Mouse (Mus musculus): ENCODE data around the gene Slc12a7. TPM values are rescaled to one million over a fixed set of nuclear protein-coding genes. Genes with fewer than 3 reads are reported as not detected.
"Not testable (repeated sequence)": the region's sequence is repeated elsewhere in the genome, so short reads cannot be mapped to it uniquely, and the experiment has no call there.

Gene Slc12a7
- 10 to 100 TPM; 33.1 to 38.4 TPM for total RNA-seq (2021)
- long read RNA-seq, experiment 1, full-length matches to known transcripts: 12 of 24 reads
- long read RNA-seq, experiment 1, partial matches to known transcripts: 7 of 24 reads
- long read RNA-seq, experiment 1, other reads (novel, unspliced or antisense): 5 of 24 reads
- long read RNA-seq, experiment 2, full-length matches to known transcripts: 13 of 34 reads
- long read RNA-seq, experiment 2, partial matches to known transcripts: 15 of 34 reads
- long read RNA-seq, experiment 2, other reads (novel, unspliced or antisense): 6 of 34 reads

DNA sequence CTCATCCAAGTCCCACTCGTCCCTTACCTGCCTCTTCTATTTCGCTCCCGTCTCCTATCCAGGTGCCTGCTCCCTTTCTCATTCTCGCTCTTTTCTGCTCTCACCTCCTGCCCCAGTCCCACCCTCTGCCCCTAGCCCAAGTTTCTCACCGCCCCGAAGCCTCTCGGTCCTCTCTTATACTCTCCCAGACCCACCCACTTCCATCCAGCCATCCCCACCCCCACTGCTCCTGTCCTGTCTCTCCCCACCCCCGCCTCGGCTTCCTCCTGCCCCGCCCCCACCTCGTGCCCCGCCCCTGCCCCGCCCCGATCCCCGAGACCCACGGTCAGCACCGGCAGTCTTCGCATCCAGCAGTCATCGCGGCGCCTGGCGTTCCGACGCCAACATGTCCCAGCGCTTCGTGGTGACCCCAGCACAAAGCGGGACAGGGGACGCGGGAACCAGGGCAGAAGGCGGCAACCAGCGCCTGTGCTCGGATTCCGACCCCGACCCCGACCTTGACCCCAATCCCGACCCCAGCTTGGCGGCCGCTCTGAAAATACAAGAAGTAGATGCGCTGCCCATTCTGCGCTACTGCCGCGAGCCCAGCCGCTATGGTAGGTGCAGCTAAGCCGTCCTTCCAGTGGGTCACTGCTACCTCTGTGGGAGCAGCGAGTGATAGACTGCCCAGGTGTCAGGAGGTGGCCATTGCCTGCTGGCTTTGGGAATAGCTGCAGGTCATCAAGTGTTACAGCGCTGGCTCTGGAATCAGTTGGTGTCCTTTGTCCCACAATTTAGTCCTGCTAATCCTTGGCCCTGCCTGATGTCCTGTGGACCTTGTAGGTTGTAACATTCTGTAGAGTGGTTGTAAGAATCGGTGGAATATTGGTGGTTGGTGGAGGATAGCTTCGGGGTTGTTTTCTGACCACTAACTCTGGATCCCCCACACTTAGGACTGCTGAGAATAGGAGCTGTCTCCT is at the start of gene Slc12a7:
Gene Slc12a7 (plus strand): TSS at position 353 of the 959 bp plus-strand sequence.
- DNase-seq (ENCODE audit: low spot score in 2 of 2): peak in 1 of 2 experiments; percentile 46

DNA sequence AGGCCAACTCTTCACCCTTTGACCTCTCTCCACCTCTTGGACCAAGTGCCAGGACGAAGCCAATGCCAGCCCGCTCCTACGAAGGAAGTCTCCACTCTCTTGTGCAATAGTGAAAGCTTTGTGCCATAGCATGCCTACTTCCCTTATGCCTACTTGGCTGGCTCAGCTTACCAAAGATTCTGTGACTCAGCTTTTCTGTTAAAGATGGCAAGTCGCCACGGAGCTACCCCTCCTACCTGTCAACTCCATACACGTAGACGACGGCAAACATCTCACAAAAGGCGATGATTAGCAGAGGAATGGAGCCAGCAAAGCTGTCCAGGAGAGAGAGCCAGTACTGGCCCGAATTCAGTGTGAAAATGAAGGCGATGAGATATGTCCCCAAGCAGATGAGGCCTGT is 49.2 kb upstream of the Slc12a7 start:
- no peak for DNase-seq (ENCODE audit: low spot score in 2 of 2)

DNA sequence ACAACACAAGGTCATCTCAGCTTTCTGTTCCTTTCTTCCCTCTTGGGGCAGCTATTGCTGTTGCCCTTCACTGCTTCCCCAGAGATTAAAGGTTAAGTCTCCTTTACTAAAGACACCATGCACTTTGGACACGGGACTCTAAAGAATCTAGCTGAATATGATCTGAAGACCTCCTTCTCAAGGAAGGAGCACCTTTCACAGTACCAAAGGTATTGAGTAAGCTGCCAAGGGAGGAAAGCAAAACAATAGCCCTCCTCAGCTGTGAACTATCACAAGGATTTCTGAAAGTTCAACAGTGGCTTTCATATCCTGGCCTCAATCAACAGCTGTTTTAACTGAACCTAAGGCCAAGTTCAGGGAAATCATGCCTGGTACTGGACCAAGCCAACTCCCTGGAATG is 48.5 kb upstream of the Slc12a7 start:
- no peak for DNase-seq (ENCODE audit: low spot score in 2 of 2)

DNA sequence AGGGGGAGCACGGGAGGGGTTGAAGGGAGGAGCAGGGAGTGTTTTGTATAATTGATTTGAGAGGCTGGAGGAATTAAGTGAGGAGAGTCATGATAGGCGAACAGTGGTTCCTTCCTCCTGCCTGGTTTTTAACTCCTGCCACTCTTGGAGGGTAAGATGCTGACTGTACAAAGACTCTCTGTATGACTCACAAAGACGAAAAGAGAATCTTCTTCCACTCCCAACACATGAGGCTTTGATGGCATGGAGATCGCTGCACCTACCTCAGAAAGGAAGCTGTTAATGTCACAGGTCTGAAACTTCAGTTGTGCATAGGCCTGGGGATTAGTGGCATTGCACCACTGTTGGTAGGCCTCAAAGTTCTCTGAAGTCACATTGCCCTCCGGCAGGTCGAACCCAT is 47.4 kb upstream of the Slc12a7 start:
- DNase-seq (ENCODE audit: low spot score in 2 of 2): no peak

DNA sequence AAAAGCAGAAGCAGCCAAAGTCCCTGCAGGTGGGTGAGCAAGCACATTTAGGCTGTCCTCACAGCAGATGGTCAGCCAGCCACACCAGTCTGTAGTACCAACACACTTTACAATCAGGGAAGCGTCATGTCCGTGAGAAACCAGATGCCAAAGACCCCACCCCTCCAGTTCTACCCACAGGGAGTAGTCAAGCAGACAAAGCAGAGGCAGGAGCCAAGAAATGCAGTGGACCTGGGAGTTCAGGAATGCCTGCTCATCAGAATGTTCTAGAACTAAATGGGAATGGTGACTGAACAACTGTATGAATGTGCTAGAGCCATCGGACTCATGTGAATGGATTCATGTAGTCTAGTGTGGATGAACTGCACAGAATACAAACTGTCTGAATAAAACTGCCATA is 45.3 kb upstream of the Slc12a7 start:
- DNase-seq (ENCODE audit: low spot score in 2 of 2): no peak

DNA sequence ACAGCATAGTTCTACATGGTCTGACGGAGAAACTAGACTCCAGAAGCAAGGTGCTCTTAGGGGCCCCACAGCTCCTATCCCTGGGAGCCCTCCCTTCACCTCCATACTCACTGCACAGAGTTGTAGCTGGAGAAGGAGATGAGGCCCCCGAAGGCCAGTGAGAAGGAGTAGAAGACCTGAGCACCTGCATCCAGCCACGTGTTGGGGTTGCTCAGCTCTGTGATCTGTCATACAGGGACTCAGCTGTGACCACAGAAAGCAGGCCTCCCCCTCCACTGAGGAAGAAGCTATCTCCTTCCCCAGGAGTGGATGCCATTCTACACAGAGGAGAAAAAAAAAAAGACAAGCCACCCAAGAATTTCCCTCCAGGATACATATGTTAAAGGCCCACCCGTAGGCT is 44.0 kb upstream of the Slc12a7 start:
- DNase-seq (ENCODE audit: low spot score in 2 of 2): no peak

DNA sequence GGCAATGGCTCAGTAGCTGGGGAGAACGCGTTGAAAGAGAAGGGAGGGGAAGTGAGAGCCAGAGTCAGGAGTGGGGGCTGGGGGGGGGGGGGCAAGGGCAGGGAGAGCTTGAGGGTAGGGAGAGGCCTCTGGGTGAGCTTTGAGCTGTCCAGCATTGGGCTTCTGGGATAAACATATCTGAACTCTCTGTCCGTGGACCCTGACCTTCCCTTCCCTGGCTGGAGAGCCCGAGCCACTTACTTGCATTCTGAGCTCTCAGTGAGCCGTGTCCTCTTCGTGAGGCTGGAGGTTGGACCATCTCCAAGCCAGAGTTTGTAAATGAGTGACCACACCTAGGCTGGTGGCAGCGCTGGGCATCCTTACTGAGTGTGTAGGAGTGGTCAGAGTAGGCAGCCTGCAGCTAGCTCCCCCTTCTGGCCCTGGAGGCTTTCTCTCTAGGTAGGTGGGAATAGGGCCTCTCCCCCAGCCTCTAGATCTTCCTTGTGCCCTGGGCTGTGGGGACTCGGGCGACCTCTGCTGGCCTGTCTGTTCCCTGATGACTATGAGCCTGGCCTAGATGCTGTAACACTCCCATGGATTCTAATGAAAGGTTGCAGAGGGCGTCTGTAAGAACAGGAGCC is 40.5 kb upstream of the Slc12a7 start:
- DNase-seq (ENCODE audit: low spot score in 2 of 2): peak; percentile 67 to 68

DNA sequence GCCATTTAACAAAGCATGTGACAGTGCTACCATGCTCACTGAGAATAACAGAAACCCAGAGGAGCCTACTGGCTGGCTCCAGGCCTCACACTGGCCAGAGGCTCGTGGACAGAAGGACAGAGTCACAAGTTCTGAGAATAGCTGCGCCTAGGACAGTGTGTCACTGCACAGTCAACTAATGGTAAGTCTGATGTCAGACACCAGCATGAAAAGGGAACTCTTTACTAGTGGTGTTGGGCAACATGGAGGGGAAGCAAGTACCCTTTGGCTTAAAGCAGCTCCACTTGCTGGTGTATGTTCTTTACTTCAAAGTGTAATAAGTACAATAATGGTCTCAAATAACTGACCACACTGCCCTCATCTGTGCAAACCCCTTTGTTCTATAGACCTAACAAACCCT is 39.6 kb upstream of the Slc12a7 start:
- no peak for DNase-seq (ENCODE audit: low spot score in 2 of 2)

DNA sequence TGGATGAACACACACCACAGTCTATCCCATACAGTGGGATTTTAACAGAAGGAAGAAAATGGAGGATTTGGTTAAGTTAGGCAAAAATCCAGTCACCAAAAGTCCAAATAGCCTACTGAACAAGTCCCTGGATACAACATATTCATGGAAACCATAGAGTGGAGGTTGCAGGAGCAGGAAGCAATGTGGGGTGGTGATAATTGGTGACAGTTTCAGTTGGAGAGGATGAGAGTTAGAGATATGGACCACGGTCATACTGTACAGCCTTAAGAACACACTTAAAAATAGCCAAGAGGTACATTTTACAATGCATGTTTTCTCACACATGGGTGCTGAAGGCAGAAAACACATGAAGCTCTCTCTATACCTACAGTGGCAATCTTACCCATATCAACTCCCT is 37.9 kb upstream of the Slc12a7 start:
- no peak for DNase-seq (ENCODE audit: low spot score in 2 of 2)

DNA sequence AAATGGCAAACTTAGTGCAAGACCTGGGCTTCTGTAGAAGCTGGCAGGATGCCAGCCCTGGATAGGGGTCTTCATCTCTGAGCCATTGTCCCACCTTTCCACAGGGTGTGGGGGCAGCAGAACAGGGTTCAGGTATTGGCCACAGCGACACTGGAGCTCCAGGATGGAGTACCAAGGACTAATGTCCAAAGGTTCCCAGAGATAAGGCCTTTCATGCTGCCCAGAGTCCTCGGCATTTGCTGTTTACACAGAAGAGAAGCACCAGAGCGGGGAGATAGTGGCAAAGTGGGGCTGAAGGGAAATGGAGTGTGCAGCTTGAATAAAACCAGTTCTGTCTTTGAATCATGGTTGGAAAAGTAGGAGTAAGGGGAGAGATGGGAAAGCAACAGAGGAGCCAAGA is 36.4 kb upstream of the Slc12a7 start:
- no peak for DNase-seq (ENCODE audit: low spot score in 2 of 2)

DNA sequence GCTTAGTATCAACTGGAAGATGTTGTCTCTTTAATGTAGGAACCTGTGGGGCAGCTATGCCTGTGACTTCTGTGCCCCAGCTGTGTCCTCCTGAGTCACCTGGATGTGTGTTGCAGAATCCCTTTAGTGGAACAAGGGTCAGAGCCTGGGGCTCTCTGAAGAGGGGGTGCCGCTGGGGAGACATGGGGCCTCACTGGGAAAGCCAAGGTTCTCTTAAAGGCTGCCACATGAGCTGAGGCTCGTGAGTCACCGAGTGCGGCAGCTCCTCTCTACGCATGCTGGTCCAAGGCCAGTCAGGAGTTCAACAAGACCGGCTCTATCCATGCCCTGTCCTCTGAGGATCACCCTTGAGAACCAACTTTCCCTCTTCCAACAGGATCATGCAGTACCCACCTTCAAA is 33.2 kb upstream of the Slc12a7 start:
- peak in 1 of 2 experiments; percentile 21 for DNase-seq (ENCODE audit: low spot score in 2 of 2)

DNA sequence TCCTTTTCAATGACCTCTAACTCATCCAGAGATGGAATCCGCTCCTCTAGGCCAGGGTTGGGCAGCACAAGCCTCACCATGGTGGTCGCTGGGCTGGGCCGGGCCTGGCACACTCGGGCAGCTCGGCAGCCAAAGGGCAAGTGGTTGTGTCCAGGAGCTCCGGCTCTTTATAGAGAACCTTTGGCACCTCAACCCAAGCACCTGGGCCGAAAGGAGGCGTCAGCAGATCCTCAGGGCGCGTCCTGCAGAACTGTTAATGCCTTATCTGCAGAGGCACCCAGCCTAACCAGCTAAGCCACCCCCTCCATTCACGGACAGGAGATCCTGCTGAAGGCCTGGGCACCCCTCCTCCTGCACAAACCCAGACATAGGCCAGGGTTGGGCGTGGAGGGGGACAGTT is 32.3 kb upstream of the Slc12a7 start:
- no peak for DNase-seq (ENCODE audit: low spot score in 2 of 2)

DNA sequence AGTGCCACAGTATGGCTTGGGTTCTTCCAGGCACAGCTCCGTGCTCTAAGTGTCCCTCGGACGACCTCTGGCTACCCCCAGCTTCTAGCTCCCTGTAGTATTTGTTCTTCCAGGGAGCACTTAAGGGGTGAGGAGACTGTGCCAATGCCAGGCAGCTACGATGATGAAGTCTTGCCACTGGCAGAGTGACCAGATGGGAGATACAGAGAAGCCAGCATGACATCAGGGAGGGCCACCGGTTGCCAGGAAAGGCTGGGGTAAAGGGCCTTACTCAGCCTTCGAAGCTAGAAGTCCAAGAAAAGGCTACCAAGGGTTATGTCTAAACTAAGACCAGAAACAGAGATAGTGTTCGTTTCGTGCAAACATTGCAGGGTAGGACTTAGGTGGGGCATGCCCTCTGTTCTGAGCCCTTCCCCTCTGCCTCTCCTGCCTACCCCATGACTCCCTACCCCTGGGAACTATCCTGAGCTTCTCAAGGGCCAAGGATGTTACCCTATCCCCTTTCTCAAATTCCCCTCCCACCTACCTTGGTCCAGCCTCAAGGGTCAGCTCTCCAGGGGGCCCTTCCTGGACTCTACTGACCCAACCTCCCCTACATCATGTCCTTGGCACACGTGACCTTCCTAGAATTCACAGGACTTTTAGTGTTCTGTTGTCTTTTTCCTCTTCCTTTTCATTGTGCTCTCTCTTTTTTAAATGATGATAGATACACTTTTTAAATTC is 31.6 kb upstream of the Slc12a7 start:
- DNase-seq (ENCODE audit: low spot score in 2 of 2): no peak

DNA sequence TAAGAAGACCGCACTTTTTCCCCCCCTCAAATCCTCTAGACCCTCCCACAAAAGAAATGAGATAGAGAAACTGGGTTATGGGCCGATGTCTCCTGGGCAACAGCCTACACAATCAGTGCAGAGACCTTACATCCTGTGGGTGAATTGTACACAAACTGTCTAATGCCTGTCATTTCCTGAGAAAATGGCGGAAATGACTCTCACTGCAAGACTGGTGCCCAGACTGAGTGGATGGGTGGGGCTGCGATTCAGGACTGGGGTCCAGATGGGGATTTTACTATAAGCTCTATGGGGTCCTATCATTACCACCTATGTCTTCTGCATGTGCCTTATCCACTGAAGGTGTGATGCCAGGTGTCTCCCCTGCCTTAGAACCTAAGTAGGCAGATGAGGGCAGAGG is 30.1 kb upstream of the Slc12a7 start:
- no peak for DNase-seq (ENCODE audit: low spot score in 2 of 2)

DNA sequence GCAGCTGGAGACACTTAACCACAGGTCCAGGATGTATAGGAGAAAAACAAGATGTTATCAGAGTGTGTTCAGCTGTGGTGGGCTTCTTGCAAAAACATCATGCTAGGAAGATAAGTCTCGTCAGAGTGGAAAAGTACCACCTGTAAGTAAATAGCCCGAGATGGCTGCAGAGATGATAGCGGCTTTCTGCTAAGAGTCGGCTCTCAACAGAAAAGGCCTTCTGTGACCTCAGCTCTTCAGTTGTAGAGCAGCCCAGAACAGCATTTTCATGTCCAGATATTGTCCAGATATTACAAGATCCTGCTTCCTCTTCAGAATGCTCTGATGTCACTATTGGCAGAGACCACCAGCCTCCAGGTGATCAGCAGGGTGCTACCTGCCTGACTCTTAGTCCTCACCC is 29.4 kb upstream of the Slc12a7 start:
- not testable (repeated sequence) for DNase-seq (ENCODE audit: low spot score in 2 of 2)

DNA sequence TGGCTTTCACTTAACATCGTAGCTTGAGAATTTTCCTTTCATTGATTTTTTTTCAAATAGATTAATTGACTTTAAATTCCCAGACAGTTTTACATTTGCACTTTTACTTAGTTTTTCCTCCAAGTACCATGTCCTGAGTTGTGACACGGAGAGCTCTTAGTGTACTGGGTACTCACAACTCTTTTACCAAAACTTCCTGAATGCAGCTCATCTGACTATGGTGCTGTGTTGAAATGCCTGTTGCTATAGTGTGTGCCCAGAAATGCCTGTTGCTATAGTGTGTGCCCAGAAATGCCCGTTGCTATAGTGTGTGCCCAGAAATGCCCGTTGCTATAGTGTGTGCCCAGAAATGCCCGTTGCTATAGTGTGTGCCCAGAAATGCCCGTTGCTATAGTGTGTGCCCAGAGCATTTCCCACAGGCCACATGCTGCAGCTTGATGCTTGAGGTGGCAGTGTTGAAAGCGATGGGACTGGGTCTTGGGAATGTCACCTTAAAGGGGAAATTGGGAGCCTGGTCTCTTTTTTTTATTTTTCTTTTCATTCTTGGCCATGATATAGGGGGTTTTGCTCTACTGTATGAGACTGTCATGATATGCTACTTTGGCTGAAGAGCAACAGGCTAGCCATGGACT is 28.1 kb upstream of the Slc12a7 start, which contains the start of gene Slc6a19:
Gene Slc6a19 (minus strand): TSS at position 172 of the 632 bp plus-strand sequence.
- DNase-seq (ENCODE audit: low spot score in 2 of 2): no peak

DNA sequence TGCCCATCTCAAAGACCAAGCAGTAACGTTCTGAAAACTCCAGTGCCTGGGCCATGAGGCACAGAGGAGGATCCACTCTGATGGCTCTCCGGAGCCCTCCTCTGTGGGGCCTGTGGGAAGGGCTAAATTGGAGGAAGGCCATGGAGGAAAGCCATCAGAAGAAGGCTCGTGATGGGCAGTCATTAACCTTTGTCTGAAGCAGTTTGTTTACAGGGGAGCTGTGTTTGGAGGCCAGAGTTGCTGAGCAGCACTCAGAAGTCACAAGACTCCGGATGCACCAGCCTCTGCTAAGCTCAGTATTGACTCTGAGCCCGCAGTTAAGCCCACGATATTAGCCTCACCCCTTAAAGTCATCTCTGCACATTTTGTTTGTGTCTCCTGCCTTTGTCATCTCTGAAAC is 23.4 kb upstream of the Slc12a7 start:
- DNase-seq (ENCODE audit: low spot score in 2 of 2): no peak

DNA sequence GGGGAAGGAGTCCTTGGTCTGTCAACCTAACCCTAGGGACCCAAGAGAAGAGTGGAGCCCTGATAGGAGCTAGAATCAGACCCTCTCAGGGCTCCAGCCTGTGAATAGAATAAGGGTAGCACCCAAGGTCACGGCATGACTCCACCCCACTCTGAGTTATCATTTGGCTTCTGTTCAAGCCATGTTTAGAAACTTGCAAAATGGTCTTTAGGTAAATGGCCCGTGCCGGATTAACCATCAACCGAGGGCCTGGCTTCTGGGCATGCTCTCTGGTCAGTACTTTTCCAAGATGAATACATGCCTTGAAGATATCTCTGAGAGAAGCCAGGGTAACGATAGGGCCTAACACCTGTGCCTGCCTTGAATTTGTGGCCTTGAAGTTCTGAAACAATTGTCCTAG is 21.7 kb upstream of the Slc12a7 start:
- no peak for DNase-seq (ENCODE audit: low spot score in 2 of 2)

DNA sequence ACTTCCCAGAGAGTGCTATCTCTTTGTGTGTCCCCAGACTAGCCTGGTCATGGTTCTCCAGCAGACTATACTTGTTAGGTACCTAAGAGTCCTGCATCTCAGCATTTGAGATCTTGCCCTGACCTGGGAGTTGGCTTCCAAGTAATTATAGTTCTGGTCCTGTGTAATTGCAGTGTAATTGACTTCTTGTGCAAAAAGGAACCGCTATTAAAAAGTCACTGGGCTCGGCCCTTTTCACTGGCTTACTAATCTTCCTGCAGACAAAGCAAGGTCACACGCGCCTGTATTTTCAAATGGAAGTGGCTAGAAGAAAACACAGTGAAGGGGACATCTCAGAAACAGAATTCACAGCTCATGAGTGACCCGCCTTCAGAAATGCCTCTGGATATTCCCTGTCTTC is 21.1 kb upstream of the Slc12a7 start:
- no peak for DNase-seq (ENCODE audit: low spot score in 2 of 2)

DNA sequence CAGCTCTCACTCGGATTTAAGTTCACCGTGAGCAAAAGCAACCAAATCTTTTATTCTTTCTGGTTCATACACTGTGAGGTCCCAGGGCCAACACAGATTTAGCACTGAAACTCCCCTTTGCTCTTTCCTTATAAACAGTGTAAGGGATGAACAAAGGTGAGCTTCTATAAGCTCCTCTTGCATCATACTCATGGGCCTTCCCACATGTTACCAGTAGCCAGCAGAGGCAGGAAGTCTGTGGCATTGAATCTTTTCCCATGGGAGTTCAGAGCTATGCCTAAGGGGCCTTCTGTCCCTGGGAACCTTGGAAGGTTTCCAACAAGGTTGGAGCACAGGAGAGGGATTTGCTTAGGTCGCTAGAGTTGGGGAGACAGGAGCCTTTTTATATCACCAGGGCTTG is 20.7 kb upstream of the Slc12a7 start:
- DNase-seq (ENCODE audit: low spot score in 2 of 2): no peak

DNA sequence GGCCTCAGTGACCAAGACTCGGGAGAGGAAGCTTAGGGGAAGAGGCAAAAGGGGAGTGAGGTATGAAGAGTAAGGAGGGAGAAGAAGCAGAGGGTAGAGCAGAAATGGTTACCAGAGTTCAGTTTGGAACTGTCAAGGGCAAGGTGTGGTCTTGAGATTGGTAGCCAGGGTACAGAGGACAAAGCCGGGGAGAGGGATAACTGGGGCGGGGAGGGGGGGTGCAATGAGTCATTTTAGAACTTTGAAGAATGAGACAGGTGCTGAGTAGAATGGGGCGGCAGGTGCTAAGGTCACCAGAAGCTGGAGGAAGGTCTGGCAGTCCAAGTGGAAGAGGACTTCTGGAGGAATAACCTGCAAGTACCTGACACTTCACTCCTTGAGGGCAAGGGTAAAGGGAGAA is 19.7 kb upstream of the Slc12a7 start:
- no peak for DNase-seq (ENCODE audit: low spot score in 2 of 2)

Measured in adrenal gland, adult 18-20 months (tissue).